Mouse (Mus musculus): ENCODE data around the gene Bet1. TPM values are rescaled to one million over a fixed set of nuclear protein-coding genes. Genes with fewer than 3 reads are reported as not detected.

Gene Bet1
- polyA plus RNA-seq, 1 experiment from 2014 or later, result 47.1 TPM

Other genes with a start within 250 kb of the Bet1 start
- gene Tfpi2, start 98.1 kb downstream of the Bet1 start, polyA plus RNA-seq (2016; fragmentation: Nextera tagmentation; extraction: Ambion mirVana), result 4.3 TPM in 2 replicates
- not detected in 2 replicates for gene Gngt1, start 93.2 kb downstream of the Bet1 start, polyA plus RNA-seq (2016; fragmentation: Nextera tagmentation; extraction: Ambion mirVana)
- gene Gng11, start 83.1 kb downstream of the Bet1 start, polyA plus RNA-seq (2016; fragmentation: Nextera tagmentation; extraction: Ambion mirVana), result 76.1 and 79.7 TPM in 2 replicates

Measured in heart, embryonic 12.5 days (tissue).